Mouse (Mus musculus): ENCODE measurements around the gene Cyb561d1.

The Cyb561d1 gene

DNA sequence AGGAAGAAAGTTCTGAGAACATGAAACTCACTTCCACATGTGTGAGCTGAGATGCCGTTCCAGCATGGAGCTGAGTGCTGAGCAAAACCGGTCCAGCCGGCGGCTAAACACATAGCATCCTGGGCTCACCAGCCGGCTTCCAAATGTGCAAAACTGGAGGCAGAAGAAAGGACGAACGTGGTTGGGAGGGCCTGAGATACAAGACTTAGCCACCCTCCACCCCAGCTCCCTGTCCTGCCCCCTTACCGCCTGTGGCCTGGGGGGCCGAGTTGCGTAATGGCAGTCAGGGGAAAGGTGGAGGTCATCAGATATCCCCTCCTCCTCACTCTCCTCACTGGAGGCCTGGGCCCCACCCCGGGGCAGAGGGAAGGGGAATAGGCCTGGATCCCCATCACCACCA is 3.5 kb upstream of the Cyb561d1 start:
- DNase-seq (ENCODE audit: extremely low spot score, low read depth, low spot score), result no peak

DNA sequence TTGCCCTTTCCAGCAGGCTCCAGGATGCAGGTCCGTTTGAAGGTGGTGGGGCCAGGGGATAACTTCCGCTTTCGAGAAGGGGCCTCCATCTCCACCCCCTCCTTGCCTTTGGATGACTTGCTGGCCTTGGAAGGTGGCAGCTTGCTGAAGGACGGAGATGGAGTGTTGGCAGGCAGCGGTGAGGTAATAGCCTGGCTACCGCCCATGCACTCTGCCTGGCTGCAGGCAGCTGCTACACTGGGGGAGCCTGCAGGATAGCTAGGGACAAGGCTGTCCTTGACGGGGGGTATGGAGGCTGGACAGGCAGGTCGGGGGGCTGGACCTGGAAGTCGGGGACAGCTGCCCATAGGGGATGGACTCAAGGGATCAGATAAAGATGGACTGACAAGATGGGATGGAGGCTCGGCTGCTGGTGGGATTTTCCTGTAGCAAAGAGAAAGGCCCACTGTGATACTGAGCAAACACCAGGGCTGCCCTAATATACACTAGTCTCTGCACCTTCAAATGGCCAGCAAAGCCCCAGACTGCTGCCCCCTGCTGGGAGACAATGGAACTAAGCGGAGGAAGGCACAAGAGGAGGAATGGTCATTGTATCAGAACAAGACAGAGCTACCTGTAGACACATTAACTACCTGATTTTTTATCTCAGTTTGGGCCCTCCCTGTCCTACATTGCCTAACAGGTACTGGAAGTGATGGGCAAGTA is 2.8 kb upstream of the Cyb561d1 start:
- DNase-seq (ENCODE audit: extremely low spot score, low read depth, low spot score), result no peak

DNA sequence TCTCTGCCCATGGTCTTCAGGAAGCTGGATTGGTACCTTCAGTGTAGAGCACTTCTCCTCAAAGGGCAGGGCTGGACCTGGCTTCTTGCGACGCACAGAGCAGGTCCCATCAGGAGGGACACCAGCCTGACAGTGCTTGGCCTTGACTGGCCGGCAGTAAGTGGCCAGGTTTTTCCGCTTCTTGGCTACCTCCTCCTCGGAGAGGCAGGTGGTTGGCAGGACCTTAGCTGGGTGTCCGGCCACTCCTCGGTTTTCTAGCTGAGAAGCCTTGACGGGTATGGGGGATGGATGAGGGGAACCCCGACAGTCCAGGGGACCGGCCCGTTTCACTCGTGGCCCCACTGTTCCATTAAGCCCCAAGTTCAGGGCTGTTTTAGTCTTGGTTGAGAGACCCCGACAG is 2.2 kb upstream of the Cyb561d1 start:
- no peak for DNase-seq (ENCODE audit: extremely low spot score, low read depth, low spot score)

DNA sequence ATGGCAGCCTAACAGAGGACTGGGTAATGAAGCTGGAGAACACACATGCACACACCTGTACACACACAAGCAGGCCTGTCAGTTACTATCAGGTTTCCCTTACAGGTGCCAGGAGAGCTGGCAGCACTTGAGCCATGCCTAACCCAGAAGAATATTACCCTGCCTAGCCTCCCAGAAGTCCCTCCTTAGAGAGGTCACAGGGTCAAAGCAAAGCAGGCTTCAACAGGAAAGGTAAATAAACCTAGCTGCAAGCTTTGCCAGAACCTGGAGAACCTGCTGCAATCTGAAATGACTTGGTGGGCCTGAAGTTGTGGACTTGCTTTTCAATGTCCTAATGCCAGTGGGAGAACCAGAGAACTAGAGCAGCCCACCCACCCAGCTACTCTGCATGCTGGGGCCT is 1.5 kb upstream of the Cyb561d1 start:
- DNase-seq (ENCODE audit: extremely low spot score, low read depth, low spot score), result no peak

DNA sequence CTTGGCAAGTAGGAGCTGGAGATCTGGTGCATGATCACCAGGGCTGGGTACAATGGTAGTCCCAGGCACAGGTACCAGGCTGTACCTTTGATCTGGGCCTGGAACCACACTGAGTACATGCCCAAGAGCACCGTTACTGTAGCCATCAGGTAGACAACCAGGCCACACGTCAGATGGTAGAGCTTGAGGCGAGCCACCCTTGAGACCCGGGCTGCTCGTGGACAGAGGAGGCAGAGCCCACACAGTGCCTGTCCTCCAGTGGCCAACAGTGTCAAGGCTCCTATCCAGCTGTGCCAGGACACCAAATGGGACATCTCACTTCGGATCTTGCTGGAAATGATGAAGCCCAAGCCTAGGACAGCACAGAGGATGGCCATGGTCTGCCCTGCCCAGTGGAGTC is 1.8 kb downstream of the Cyb561d1 start:
- no peak for DNase-seq (ENCODE audit: extremely low spot score, low read depth, low spot score)

DNA sequence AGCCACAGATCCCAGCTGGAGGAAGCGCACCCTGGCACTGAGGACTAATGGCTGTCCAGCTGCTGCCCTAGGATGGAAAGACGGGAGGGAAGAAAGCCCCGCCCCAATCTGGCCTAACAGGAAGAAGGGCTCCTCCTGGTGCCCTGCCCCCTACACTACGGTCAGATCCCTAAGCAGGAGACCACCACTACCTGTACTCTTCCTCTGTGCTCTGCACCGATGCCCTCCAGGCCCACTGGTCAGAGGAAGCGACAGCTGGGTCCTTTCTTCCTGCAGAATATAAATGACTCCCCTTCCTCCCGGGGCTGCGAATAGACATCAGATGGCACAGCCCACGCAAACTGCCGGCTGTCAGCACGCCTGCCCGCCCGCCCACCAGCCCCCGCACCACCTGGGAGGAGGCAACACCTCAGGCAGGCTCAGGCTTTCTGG is 3.9 kb downstream of the Cyb561d1 start:
- no peak for DNase-seq (ENCODE audit: extremely low spot score, low read depth, low spot score)

DNA sequence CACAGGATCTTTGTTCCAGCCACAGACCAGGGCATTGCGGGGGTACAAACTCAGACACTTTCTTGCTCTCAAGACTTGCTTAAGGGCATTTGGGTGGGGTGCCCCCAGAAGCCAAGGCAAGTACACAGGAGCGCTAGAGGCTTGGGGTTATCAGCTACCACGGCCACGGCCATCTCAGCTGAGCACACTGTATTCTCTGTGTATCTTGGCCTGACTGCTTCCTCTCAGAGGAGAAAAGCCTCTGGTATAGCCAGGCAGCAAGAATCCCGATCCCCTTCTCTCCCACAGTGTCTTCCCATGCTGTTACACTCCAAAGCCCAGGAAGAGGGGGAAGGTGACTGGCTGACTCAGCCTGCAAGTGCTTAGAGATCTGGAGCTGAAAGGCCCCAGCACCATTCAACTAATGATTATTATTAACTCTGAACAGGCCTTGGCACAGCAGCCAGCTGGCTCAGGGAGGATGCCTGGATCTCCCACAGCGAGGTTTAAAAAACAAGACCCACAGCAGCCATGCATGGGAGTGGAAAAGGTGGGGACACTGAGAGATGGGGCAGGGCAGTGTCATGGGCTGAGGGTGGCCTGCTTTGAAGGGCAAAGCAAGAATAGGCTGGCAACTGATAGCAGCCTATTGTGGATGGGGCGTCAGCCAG is 4.9 kb downstream of the Cyb561d1 start:
- no peak for DNase-seq (ENCODE audit: extremely low spot score, low read depth, low spot score)

DNA sequence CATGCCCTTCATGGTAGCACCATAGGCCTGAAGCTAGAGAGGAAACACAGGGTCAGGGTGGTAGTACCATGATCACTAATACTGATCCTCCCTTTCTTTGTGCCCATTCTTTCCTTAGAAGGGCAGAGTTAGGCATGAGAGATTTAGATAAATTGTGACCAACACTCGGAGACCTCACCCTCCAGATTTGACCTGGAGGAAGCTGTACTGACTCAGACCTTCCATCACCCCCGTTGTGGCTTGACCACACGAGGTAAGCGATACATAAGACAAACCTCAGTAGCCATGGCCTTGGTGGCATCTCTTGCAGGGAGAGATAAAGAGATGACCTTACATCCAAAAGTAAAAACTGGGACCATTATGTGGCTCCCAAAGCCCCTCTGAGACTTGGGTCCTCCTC is 5.7 kb downstream of the Cyb561d1 start:
- no peak for DNase-seq (ENCODE audit: extremely low spot score, low read depth, low spot score)

DNA sequence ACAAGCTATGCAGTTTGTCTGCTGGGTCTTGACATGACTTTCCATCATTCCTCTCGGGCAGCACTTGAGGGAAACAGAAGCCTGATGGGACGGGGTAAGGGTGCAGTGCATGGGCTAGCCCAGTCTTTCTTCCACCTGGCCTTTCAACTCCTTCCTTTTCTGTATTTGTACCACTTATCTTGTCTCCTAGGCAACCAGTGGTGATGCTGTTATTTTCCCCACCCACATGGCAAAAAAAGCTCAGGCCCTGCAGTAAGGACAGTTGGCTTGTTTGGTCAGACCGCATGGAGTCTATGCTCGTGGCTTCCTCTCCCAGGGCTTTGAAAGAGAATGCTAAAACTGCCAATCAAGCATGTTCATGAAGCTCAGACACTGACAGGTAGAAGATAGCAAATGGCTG is 7.3 kb downstream of the Cyb561d1 start:
- no peak for DNase-seq (ENCODE audit: extremely low spot score, low read depth, low spot score)

DNA sequence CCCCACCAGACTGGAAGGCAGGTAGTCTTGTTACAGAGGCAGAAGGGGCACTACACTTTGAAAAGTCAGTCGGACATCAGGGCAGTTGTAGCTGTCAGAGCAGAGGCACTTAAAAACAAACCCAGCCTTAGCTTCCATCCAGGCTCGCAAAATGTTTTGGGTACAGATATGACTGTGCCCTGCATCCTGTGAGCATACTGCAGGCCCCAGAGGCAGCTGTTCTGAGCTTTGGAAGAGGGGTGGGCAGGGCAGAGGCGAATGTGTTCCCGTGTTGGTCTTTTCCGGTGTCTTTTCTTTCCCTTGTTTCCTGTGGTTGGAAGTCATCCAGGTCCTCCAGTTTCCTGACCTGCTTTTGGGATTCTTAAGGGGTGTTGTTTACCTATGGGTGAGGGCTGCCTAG is 11.1 kb downstream of the Cyb561d1 start:
- DNase-seq (ENCODE audit: extremely low spot score, low read depth, low spot score), result no peak

DNA sequence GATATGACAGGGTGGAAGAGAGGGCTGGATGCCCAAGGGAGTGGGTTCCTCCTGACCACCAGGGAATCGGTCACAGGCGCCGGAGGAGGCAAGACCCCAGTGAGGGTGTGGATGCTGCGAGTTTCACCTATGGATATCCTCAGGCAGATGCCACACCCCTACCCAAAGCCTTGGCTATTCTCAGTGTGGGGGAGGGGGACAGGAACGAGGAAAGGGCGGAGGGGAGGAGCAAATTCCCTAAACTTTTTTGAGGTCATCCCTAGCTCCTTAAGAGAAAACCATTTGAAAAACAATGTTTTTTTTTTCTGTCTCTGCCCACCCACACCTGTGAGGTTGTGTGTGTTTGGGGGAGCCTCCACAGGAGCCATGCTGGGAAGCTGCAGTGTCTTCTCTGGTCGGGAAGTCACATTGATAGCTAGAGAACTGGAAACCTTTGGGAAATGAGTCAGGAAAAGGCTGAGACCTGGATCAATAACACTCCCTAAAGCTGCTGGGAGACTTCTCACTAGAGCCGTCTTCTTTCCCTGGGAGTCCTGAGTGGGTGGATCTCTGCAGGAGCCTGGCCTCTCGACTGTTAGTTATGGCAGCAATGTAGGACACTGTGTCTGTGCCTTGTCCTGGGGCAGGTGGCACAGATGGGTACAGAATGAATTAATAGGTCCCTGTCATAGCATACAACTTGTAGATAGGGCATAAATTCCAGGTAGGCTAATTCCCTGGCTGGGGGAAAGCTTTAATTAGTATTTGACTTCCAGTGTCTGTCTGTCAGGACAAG is 12.1 kb downstream of the Cyb561d1 start:
- no peak for DNase-seq (ENCODE audit: extremely low spot score, low read depth, low spot score)

DNA sequence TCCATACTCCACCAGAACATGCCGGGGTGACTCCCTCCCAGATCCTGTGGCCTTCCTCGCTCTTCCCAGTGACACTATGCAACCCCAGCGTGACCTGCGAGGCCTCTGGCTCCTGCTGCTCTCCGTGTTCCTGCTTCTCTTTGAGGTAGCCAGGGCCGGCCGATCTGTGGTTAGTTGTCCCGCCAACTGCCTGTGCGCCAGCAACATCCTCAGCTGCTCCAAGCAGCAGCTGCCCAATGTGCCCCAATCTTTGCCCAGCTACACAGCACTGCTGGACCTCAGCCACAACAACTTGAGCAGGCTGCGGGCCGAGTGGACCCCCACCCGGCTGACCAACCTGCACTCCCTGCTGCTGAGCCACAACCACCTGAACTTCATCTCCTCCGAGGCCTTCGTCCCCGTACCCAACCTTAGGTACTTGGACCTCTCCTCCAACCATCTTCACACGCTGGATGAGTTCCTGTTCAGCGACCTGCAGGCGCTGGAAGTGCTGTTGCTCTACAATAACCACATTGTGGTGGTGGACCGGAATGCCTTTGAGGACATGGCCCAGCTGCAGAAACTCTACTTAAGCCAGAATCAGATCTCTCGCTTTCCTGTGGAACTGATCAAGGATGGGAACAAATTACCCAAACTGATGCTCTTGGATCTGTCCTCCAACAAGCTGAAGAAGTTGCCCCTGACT is 13.8 kb downstream of the Cyb561d1 start:
- DNase-seq (ENCODE audit: extremely low spot score, low read depth, low spot score), result no peak

DNA sequence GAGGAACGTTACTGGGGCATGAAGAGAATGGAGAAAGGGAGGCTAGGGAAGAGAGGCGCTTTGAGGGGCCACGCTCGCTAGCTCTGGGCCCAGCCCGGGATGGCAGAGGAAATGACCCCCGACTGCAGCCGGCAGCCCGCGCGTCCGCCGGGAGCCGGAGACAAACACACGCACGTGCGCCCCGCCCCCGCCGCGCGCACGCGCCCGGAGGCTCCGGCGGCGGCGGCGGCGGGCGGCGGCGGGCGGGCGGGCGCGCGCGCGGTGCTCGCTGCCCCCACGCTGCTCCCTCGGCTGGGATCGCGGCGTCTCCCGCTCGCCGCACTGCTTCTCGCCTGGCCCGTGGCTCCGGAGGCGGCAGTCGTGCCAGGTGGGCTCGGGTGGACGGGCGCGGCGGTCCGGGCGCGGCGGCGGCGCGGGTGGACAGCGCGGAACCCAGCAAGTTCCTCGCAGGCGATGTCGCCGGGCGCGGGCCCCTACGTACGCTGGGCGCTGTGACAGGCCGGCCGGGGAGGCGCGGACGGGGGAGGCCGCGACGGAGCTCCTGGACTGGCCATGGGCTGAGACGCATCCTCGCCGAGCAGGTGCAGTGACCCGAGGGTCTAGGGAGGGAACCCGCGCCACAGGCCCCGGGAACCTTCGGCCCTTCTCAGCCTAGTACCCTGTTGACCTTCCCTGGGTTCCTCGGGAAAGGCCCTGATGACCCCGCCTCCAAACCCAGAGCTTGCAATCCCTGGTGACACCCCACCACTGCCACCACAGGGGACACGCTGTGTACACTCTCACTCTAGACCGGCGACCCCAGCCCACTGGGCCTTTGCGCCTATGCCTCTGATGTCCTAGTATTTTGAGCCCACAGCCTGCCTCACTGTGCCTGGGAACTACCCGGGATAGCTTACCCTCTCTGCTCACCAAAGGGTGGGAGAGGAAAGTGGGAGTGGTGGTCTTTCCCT is 14.6 kb downstream of the Cyb561d1 start, which contains the start of gene Amigo1:
Gene Amigo1 (plus strand): TSS at position 238 of the 950 bp plus-strand sequence.
- DNase-seq (ENCODE audit: extremely low spot score, low read depth, low spot score), result no peak

DNA sequence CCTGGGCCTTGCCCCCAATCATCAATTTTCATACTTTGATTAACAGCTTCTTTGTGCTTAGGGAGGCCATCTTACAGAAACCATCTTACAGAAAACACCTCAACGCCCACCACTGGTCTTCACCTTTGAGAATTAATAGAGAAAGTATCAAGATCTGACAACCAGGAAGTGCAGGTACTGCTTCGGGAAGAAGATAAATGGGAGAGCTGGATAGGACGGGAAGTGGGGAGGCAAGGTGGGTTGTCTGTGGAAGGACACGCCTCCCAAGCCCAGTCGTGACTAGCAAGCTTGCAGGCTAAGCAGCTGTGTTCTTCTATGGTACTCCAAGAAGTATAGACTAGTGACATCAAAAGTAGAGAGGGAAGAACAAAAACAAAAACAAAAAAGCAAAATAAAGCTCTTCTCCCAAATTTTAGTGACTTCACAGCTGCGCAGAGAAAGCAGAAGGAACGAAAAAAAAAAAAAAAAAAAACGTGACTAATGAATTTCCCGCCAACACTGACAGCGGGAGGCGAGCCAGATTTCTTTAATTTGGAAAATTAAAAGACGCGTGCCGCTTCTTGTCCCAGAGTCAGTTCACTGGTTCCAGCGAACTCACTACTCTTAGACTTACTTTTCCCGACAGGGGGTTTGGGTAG is 15.4 kb downstream of the Cyb561d1 start:
- DNase-seq (ENCODE audit: extremely low spot score, low read depth, low spot score), result no peak

DNA sequence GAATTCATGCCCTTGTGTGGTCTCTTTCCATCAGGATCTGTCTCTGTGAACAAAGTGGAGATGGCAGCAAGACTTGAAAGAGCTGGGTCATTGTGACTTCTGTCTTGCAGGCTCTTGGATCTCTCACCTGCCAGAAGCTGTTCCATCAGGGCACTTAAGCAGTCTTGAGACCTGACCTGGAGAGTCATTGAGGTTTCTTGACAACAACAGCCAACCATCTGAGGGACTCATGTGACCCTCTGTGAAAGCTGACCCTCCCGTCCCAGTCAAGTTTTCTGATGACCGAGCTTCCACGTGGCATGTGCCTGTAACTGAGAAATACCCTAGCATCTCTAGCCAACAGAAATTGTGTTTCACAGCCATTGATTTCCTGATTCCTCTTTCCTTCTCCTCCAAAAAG is 16.3 kb downstream of the Cyb561d1 start:
- no peak for DNase-seq (ENCODE audit: extremely low spot score, low read depth, low spot score)

DNA sequence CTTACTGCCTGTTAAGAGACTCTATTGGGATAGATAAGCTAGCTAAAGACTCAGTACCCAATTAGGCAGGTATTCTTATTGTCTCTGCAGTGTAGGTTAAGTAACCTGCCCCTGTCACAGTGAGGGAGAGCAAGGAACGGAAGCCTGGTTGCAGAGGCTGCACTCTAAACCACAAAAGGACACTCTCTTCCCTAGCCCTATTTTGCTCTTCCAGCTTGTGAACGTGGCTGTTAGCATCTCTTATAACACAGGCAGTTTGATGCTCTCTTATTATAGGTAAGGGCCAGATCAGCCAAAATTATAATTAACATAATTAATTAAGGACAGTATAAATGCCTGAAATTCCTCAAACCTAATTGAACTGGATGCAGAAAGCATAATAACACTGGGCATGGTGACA is 20.5 kb downstream of the Cyb561d1 start:
- no peak for DNase-seq (ENCODE audit: extremely low spot score, low read depth, low spot score)

DNA sequence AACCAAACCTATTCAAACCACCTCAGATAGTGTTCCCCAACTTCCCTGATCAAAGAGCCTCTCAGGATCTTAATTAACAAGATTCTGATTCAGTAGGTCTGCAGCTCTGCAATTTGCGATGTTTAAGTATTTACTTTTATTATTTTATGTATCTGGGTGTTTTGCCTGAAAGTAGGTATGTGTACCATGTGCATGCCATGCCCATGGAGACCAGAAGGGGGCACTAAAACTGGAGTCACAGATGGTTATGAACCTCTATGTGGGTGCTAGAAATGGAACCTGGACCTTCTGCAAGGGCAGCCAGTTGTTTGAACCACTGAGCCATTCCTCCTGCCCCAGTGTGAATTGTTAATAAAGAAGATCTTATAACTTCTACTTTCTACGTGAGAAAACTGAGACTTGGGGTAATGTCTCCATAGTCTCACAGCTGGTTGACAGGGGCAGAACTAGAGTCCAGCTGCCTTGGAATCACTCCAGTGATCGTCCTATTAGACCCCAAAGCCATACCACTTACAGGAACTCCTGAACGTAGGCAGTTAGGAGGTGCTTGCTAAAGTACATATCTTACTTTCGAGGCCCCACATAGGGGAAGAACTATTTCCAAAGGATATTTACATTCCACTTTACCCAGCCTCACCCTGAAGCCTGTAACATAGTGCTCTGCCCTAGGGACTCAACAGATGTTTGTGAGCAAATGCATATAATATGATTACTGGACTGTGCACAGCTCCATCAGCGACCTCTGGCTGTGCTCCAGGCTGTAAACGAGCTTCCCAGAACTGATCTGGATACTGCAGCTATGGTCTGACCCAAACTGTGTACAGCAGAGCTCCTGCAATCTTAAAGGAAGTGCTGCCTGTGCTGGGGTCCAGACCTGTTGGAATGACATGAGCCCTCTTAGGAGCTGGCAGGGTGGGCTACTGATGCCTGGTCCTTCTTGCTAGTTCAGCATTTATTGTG is 22.0 kb downstream of the Cyb561d1 start:
- DNase-seq (ENCODE audit: extremely low spot score, low read depth, low spot score), result no peak

DNA sequence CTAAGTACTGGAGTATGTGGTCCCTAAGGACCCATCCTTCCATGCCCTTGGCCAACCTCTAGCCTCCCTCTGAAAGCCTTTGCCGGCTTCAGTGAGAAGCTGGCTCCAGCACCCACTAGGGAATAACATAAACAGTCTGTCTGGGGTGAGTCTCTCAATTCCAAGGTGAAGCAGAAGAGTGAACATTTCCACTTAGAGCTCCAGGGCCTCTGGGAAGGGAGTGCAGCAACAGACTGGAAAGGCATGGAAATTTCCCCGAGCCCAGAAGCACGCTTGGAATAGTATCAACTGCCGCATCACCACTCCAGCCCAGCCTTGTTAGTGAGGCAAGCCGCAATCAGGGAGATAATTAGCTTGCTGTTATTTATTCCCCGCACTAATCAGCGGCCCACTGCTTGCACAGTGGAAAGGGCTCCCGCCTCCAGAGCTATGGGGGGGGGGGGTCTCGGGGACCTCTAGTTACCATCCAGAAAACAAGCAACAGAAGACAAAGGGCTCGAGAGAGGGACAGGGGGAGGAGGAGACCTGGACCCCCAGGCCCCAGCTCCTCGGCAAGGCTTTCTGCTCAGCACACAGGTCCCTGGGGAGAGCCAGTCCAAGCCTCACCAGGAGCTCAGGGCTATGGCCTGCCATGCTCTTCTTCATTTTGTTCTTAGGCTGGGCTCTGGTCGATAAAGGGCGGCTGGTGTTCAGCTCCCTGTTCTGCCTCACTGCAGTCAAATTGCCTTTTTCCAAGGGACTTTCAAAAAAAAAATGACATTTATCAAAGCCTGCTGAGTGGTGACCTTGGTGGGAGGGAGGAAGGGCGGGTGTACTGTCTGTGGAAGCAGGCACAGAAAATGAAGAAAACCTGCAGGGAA is 26.1 kb downstream of the Cyb561d1 start:
- DNase-seq (ENCODE audit: extremely low spot score, low read depth, low spot score), result no peak

All from hindlimb bud, embryonic 11.5 days (tissue).